Mouse (Mus musculus): ENCODE data around the gene Hesx1. TPM values are rescaled to one million over a fixed set of nuclear protein-coding genes. Genes with fewer than 3 reads are reported as not detected.

Hesx1 gene
- total RNA-seq, 4 experiments from 2014 or later: 0.35 to 0.49 TPM; not detected in 2

Other genes with a start within 250 kb of the Hesx1 start
- gene Asb14, start 99.9 kb upstream of the Hesx1 start, total RNA-seq (2022): not detected
- 10 to 100 TPM; 28.7 to 94.6 (median 58.6) TPM for gene Appl1, start 23.2 kb upstream of the Hesx1 start, total RNA-seq (2022)
- 1 to 10 TPM; 3.6 to 6.4 (median 5.1) TPM for gene Il17rd, start 44.5 kb downstream of the Hesx1 start, total RNA-seq (2022)
- gene Arhgef3, start 120.5 kb downstream of the Hesx1 start, total RNA-seq (2022): 10 to 100 TPM; 44.5 to 54.9 (median 53.3) TPM